Mouse (Mus musculus): ENCODE measurements around the gene Olfr314. TPM values are rescaled to one million over a fixed set of nuclear protein-coding genes. Genes with fewer than 3 reads are reported as not detected.

The Olfr314 gene
- not detected in 2 replicates for polyA plus RNA-seq (2012; rRNA removed; ENCODE audit: low replicate concordance)

DNA sequence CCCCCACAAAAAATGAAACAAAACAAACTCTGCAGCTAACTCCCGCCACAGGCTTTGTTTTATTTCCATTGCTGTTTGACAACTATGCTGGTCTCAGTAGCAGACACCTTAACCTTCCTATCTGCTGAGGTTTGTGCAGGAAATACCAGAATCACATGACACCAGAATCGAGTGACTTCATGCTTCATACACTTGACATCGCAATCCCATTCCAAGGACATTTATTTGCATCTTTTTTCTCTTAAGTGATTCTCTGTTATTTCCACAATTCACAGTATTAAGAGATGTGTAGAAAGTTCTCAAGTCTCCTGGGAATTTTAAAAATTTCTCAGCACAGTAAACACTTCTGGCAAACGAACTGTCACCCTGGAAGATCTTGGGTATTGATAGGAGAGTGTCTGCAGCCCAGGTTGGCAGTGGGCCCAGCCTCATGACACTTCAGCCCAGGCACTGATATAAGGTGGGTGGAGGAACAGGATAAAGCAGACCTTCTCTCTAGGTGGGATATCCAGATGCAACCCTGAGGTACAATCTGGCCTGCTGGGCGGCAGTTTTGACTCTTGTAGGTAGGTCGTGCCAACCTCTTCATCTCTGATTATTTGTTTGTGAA is at the start of gene Olfr314:
Olfr314 (plus strand) TSS at position 473 of the 610 bp plus-strand sequence.

DNA sequence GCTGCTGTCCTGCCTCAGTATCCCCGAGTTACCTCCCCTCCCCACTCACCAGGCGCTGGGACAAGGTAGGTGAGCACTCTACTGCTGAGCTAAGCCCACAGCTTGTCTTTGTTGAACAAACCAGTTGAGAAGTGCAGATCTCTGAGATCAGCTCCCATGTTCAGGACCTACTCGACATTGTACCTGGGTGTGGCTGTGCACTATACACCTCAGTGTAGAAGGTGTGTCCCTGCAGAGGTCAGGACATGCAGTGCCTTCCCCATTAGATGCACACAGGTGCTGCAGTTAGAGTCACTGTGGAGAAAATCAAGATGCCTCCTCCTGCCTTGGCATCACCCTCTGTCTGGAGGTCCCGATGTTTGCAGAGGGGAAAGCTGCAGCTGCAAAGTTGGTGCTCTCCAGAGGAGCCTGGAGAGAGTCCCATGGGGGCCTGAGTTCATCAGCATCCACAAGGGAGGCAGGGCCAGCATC is 43.9 kb upstream of the Olfr314 start, which contains the start of gene Olfr317:
Olfr317 (minus strand) TSS at position 421 of the 471 bp plus-strand sequence.

DNA sequence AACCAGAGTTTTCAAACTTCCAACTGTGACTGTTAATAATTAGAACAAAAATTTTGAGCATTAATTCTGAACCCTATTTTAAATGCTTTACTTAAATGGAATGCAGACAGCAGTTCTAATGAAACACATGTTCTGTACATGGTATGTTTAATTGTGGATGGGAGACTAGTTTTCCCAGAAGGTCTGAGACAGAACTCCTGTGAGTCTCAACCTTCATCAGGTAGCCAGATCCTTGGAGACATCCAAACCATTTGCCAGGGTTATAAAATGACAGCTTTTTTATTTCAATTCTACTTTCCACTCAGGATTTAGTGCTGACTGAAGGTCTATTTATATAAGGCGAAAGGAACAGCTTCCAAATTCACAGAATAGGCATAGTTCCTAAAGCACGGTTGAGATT is 30.3 kb upstream of the Olfr314 start, which contains the start of gene Olfr316:
Olfr316 (plus strand) TSS at position 301 of the 400 bp plus-strand sequence.

DNA sequence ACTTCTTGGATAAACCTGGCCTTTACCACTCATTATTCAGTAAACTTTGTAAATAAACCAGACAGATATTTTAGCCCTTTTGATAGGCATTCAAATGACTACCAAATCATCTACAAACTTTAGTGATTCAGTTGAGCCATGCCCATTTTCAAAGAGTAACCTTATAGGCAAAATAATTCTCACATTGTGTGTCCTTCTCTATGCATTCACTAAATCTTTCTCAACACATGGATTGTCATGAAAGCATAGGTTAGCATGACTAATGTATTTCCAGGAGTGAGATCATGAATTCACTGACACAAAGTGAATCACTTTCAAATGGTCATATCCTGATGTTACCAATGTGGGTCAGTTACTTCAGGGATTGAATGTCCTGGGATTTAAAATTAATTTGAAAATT is 9.9 kb upstream of the Olfr314 start, which contains the start of gene Olfr315:
Olfr315 (plus strand) TSS at position 301 of the 400 bp plus-strand sequence.

DNA sequence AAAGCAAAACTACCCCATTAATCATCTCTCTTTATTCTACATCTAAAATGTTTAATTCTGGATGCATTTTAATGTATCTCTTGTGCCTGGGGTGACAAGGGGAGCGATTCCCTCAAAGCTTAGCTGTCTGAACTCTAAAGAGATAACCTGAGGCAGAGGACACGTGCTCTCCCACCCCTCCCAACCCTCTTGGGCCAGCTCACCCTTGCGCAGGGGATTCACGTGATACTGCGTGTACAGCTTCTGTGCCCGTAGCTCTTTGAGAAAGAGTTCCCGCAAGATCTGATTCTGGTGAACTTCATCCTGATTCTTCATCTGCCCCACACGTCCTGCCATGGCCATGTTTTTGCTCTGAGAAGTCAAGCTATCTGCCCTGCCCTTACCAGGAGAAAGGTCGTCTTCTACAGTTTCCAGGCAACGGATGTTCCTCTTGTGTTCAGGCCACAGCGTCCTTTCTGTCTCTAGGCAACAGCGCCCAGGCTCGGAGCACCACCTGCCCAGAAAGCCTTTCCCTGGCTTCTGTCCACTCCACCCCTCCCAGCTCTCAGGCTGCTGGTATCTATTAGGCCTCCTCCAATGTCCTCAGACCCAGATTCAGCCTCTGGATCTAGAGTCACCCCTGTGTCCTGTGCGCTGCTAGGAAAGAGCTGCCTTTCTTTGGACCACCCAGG is 18.9 kb downstream of the Olfr314 start, which contains the start of gene Fam183b:
Fam183b (minus strand) TSS at position 403 of the 671 bp plus-strand sequence.

DNA sequence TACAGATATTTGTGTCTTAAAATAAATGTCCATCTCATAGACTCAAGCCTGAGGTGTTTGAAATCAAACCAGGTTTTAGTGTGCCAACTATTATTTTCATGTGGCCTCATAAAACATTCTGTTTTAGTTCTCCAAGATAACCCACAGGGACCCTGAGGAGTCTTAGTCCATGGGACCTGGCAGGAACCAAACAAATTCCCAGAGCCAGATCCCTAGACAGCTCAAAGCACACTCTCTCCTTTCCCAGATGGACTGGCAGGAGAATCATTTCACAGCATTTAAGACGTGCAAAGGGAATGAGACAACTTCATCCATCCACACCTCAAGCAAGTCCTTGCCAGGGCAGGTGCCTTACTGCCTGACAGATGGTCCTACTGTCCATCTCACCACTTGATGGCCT is 31.9 kb downstream of the Olfr314 start, which contains the start of gene Olfr313:
Olfr313 (plus strand) TSS at position 301 of the 400 bp plus-strand sequence.

DNA sequence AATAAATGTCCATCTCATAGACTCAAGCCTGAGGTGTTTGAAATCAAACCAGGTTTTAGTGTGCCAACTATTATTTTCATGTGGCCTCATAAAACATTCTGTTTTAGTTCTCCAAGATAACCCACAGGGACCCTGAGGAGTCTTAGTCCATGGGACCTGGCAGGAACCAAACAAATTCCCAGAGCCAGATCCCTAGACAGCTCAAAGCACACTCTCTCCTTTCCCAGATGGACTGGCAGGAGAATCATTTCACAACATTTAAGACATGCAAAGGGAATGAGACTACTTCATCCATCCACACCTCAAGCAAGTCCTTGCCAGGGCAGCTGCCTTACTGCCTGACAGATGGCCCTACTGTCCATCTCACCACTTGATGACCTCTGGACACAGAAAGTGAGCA is 46.2 kb downstream of the Olfr314 start, which contains the start of gene Olfr312:
Olfr312 (plus strand) TSS at position 301 of the 400 bp plus-strand sequence.

Other genes starting within 250 kb of the Olfr314 start
- not detected in 2 replicates for gene Olfr330, start 248.1 kb upstream of the Olfr314 start, polyA plus RNA-seq (2012; rRNA removed; ENCODE audit: low replicate concordance)
- gene Olfr329-ps, start 236.5 kb upstream of the Olfr314 start, polyA plus RNA-seq (2012; rRNA removed; ENCODE audit: low replicate concordance), result not detected in 2 replicates
- gene Olfr328, start 227.3 kb upstream of the Olfr314 start, polyA plus RNA-seq (2012; rRNA removed; ENCODE audit: low replicate concordance), result not detected in 2 replicates
- gene Olfr224, start 212.4 kb upstream of the Olfr314 start, polyA plus RNA-seq (2012; rRNA removed; ENCODE audit: low replicate concordance), result not detected in 2 replicates
- gene Olfr325, start 205.2 kb upstream of the Olfr314 start, polyA plus RNA-seq (2012; rRNA removed; ENCODE audit: low replicate concordance), result not detected in 2 replicates
- not detected in 2 replicates for gene Olfr324, start 187.8 kb upstream of the Olfr314 start, polyA plus RNA-seq (2012; rRNA removed; ENCODE audit: low replicate concordance)
- 22.8 and 126 TPM in 2 replicates for gene 2210407C18Rik, start 166.9 kb upstream of the Olfr314 start, polyA plus RNA-seq (2012; rRNA removed; ENCODE audit: low replicate concordance)
- gene Olfr323, start 152.5 kb upstream of the Olfr314 start, polyA plus RNA-seq (2012; rRNA removed; ENCODE audit: low replicate concordance), result 0.78 TPM in 1 of 2 replicates, not detected in the other
- gene Trim58, start 142.5 kb upstream of the Olfr314 start, polyA plus RNA-seq (2012; rRNA removed; ENCODE audit: low replicate concordance), result 0.06 TPM in 1 of 2 replicates, not detected in the other
- gene Olfr322, start 124.2 kb upstream of the Olfr314 start, polyA plus RNA-seq (2012; rRNA removed; ENCODE audit: low replicate concordance), result not detected in 2 replicates
- gene Olfr320, start 101.9 kb upstream of the Olfr314 start, polyA plus RNA-seq (2012; rRNA removed; ENCODE audit: low replicate concordance), result not detected in 2 replicates
- gene Olfr319, start 83.8 kb upstream of the Olfr314 start, polyA plus RNA-seq (2012; rRNA removed; ENCODE audit: low replicate concordance), result not detected in 2 replicates
- gene Olfr318, start 58.9 kb upstream of the Olfr314 start, polyA plus RNA-seq (2012; rRNA removed; ENCODE audit: low replicate concordance), result not detected in 2 replicates
- gene Olfr317, start 43.7 kb upstream of the Olfr314 start, polyA plus RNA-seq (2012; rRNA removed; ENCODE audit: low replicate concordance), result not detected in 2 replicates
- gene Olfr316, start 30.2 kb upstream of the Olfr314 start, polyA plus RNA-seq (2012; rRNA removed; ENCODE audit: low replicate concordance), result not detected in 2 replicates
- not detected in 2 replicates for gene Olfr315, start 9.8 kb upstream of the Olfr314 start, polyA plus RNA-seq (2012; rRNA removed; ENCODE audit: low replicate concordance)
- gene Fam183b, start 19.0 kb downstream of the Olfr314 start, polyA plus RNA-seq (2012; rRNA removed; ENCODE audit: low replicate concordance), result 0.39 and 2.2 TPM in 2 replicates
- not detected in 2 replicates for gene Olfr313, start 32.0 kb downstream of the Olfr314 start, polyA plus RNA-seq (2012; rRNA removed; ENCODE audit: low replicate concordance)
- gene Olfr312, start 46.3 kb downstream of the Olfr314 start, polyA plus RNA-seq (2012; rRNA removed; ENCODE audit: low replicate concordance), result not detected in 2 replicates
- not detected in 2 replicates for gene Olfr311, start 56.3 kb downstream of the Olfr314 start, polyA plus RNA-seq (2012; rRNA removed; ENCODE audit: low replicate concordance)
- gene Gm12258, start 64.2 kb downstream of the Olfr314 start, polyA plus RNA-seq (2012; rRNA removed; ENCODE audit: low replicate concordance), result 0.24 and 0.98 TPM in 2 replicates
- gene 2810021J22Rik, start 84.3 kb downstream of the Olfr314 start, polyA plus RNA-seq (2012; rRNA removed; ENCODE audit: low replicate concordance), result 0.36 and 0.91 TPM in 2 replicates
- gene Zfp39, start 121.3 kb downstream of the Olfr314 start, polyA plus RNA-seq (2012; rRNA removed; ENCODE audit: low replicate concordance), result 0.06 and 0.07 TPM in 2 replicates
- not detected in 2 replicates for gene Btnl10, start 135.0 kb downstream of the Olfr314 start, polyA plus RNA-seq (2012; rRNA removed; ENCODE audit: low replicate concordance)
- 171 and 270 TPM in 2 replicates for gene Rnf187, start 156.0 kb downstream of the Olfr314 start, polyA plus RNA-seq (2012; rRNA removed; ENCODE audit: low replicate concordance)
- gene Hist3h2ba, start 166.0 kb downstream of the Olfr314 start, polyA plus RNA-seq (2012; rRNA removed; ENCODE audit: low replicate concordance), result 1.5 and 3.2 TPM in 2 replicates
- 8.0 and 11.6 TPM in 2 replicates for gene Hist3h2a, start 171.7 kb downstream of the Olfr314 start, polyA plus RNA-seq (2012; rRNA removed; ENCODE audit: low replicate concordance)
- 0.08 and 0.09 TPM in 2 replicates for gene Trim17, start 171.7 kb downstream of the Olfr314 start, polyA plus RNA-seq (2012; rRNA removed; ENCODE audit: low replicate concordance)
- gene Trim11, start 195.1 kb downstream of the Olfr314 start, polyA plus RNA-seq (2012; rRNA removed; ENCODE audit: low replicate concordance), result 22.8 and 25.2 TPM in 2 replicates